Mouse (Mus musculus) midbrain, postnatal 0 days (tissue): ENCODE results near the gene Macrod1. TPM values are rescaled to one million over a fixed set of nuclear protein-coding genes. Genes with fewer than 3 reads are reported as not detected.

Source experiments
- ATAC-seq: fragments of 200-750 bp; cut with Nextera tagmentation; 2 replicates; pipeline ENCODE4 v1.8.0; 2017; ENCODE audit warnings: moderate number of reproducible peaks, mild to moderate bottlenecking, moderate TSS enrichment, moderate library complexity; ENCODE audit not compliant: low FRiP score
- DNase-seq: peaks from one replicate; pipeline ENCODE4 v3.0.0-alpha.2; 2015; ENCODE audit warnings: low spot score
- H3K27ac ChIP-seq: fragments of 300-500 bp; sonication (generic); 2 replicates; pipeline ENCODE4 v1.5.1; 2014; ENCODE audit warnings: low read depth, mild to moderate bottlenecking, low read length, mixed read lengths
- H3K27me3 ChIP-seq: fragments of 300-500 bp; sonication (generic); 2 replicates; pipeline ENCODE4 v1.6.1; 2014; ENCODE audit warnings: low read length, control low read depth, mixed read lengths; ENCODE audit not compliant: insufficient read depth
- H3K36me3 ChIP-seq: fragments of 300-500 bp; sonication (generic); 2 replicates; pipeline ENCODE4 v1.6.1; 2014; ENCODE audit warnings: low read length, control low read depth, mixed read lengths; ENCODE audit not compliant: insufficient read depth
- H3K4me1 ChIP-seq: fragments of 300-500 bp; sonication (generic); 2 replicates; pipeline ENCODE4 v1.6.1; 2014; ENCODE audit warnings: mild to moderate bottlenecking, control low read depth, antibody characterized with exemption, low read length, mixed read lengths; ENCODE audit not compliant: insufficient read depth
- H3K4me2 ChIP-seq: fragments of 300-500 bp; sonication (generic); 2 replicates; pipeline ENCODE4 v1.6.1; 2014; ENCODE audit warnings: low read depth, mild to moderate bottlenecking, low read length, mixed read lengths; ENCODE audit not compliant: poor library complexity, severe bottlenecking
- H3K4me3 ChIP-seq: fragments of 300-500 bp; sonication (generic); 2 replicates; pipeline ENCODE4 v1.5.1; 2014; ENCODE audit warnings: low read depth, mild to moderate bottlenecking, low read length, moderate library complexity
- H3K9ac ChIP-seq: fragments of 300-500 bp; sonication (generic); replicated peaks from 2 replicates; pipeline ENCODE4 v1.6.1; 2014; ENCODE audit warnings: mild to moderate bottlenecking, low read length, moderate library complexity, mixed read lengths; ENCODE audit not compliant: poor library complexity, severe bottlenecking
- H3K9me3 ChIP-seq: fragments of 300-500 bp; sonication (generic); 2 replicates; pipeline ENCODE4 v1.6.1; 2016; ENCODE audit warnings: low read length, control low read depth
- CTCF ChIP-seq: IDR thresholded peaks from 2 replicates; pipeline ENCODE4 v1.5.1; 2016; ENCODE audit warnings: antibody characterized with exemption, mild to moderate bottlenecking
- WGBS: fragments of 180-500 bp; shearing (Covaris S2); extraction: QIAGEN DNeasy Blood & Tissue Kit; methylation state at CpG from one replicate; pipeline ENCODE4 v1.1.7; 2014; 5-methylcytosine and 5-hydroxymethylcytosine counted together
- polyA plus RNA-seq: library from polyadenylated mRNA; unstranded; fragments of >200 nt; fragmentation: Nextera tagmentation; extraction: Ambion mirVana; gene quantifications from 2 replicates; pipeline ENCODE4 v1.2.1, GENCODE M21; 2015
- total RNA-seq: library from RNA; depleted of rRNA; stranded (reverse); fragments of >200 nt; gene quantifications from 2 replicates; pipeline ENCODE4 v1.2.3, GENCODE M21; 2014

Gene Macrod1
- total and polyA plus RNA-seq, 2 experiments from 2014 or later, result 1.4 to 6.2 TPM

DNA sequence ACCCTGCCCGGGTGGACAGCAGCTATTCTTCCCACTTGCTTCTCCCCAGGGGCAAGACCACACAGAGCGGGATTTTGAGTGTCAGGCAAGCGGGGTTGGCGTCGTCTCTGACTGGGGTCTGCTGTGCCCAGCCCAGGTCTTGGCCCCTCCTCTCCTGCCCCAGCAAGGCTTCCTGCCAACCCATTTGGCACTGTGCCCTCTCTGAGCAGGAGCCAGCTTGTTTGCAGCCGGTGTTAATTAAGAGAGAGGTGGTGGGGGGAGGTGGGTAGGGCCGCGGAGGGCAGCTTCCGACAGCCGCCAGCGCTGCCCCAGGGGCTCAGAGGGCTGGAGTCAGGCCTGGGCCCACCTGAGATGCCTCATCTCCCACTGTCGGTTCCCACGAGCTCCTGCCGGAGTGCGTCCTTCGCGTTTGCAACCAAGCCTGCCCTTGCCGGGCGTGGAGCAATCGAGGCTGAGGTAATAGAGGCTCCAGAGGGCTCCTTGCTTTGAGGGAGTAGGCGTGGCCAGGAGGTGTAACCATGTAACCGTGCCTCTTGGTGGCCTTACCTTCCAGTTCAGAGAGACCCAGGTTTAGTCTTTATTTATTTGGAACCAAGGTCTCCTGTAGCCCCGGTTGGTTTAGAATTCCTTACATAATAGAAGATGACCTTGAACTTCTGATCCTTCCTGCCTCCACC, 125.8 kb downstream of the Macrod1 start:
- Histone ChIP-seq H3K4me2 (peak overlapping the region; percentile 12; the same call in 1 of the 2 replicates), H3K36me3 (no peaks in the 10 kb centered on the region), H3K4me1 (peaks cover 7% of the 10 kb centered on the region; the same call in 1 of the 2 replicates), H3K9ac (no peak overlapping the region), H3K4me3 (no peak overlapping the region), H3K27me3 (0 out of 2 replicates have a peak, but pooled peaks cover 3% of the 10 kb centered on the region), H3K27ac (no peak overlapping the region), H3K9me3 (no peaks in the 10 kb centered on the region)
- WGBS, result 11% methylated on average over 23 of the region's 23 CpGs
- ATAC-seq, result peak; percentile 74
- peak; percentile 92 for DNase-seq
- no peak for TF ChIP-seq CTCF

DNA sequence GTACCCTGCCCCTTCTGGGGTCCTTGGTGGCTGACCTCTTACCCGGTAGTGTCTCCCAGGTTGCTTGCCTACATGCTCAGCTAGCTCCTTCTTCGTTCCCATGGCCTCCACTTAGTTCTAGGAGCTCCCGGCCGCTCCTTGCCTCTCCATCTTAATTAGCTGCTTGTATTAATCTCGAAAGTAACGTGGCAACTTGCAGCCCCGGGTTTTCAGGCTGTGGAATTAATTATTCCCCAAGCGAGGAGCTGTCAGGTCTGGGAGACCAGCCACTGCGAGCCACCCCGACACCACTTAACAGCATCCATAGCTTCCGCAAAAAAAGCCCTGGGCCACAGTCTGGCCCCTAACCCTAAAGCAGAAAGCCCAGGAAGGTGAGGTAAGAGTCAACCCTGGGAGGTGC, 126.8 kb downstream of the Macrod1 start:
- H3K9ac ChIP-seq, result no peak overlapping the region
- H3K4me2 ChIP-seq, result no peak overlapping the region
- no peak overlapping the region for H3K4me3 ChIP-seq
- peaks cover 7% of the 10 kb centered on the region; the same call in 1 of the 2 replicates for H3K4me1 ChIP-seq
- H3K27me3 ChIP-seq, result 0 out of 2 replicates have a peak, but pooled peaks cover 3% of the 10 kb centered on the region
- 30% methylated on average over 11 of the region's 11 CpGs for WGBS
- TF ChIP-seq CTCF, result no peak
- no peaks in the 10 kb centered on the region for H3K36me3 ChIP-seq
- no peak for ATAC-seq
- H3K9me3 ChIP-seq, result no peaks in the 10 kb centered on the region
- no peak for DNase-seq
- no peak overlapping the region for H3K27ac ChIP-seq

GRCm38 (mm10) chr19:7185059-7185458, 128.4 kb downstream of the Macrod1 start:
- 37% methylated on average over 4 of the region's 4 CpGs for WGBS
- Histone ChIP-seq H3K27ac (no peak overlapping the region), H3K9me3 (no peaks in the 10 kb centered on the region), H3K27me3 (0 out of 2 replicates have a peak, but pooled peaks cover 3% of the 10 kb centered on the region), H3K36me3 (no peaks in the 10 kb centered on the region), H3K4me2 (no peak overlapping the region), H3K9ac (no peak overlapping the region), H3K4me1 (peaks cover 7% of the 10 kb centered on the region; the same call in 1 of the 2 replicates), H3K4me3 (no peak overlapping the region)
- DNase-seq (no peak), ATAC-seq (no peak)
- TF ChIP-seq CTCF, result no peak

- Histone ChIP-seq H3K9ac (0 out of 2 replicates have a peak overlapping the region, but pooled peaks have one; percentile 42), H3K4me3 (no peak overlapping the region), H3K36me3 (no peaks in the 10 kb centered on the region), H3K27me3 (0 out of 2 replicates have a peak, but pooled peaks cover 3% of the 10 kb centered on the region), H3K4me1 (peaks cover 7% of the 10 kb centered on the region; the same call in 1 of the 2 replicates), H3K27ac (no peak overlapping the region), H3K9me3 (no peaks in the 10 kb centered on the region), H3K4me2 (no peak overlapping the region)
- TF ChIP-seq CTCF, result no peak
- 17% methylated on average over 18 of the region's 18 CpGs for WGBS
- ATAC-seq (no peak), DNase-seq (no peak)
Measured at GRCm38 (mm10) chr19:7185715-7186291, 129.2 kb downstream of the Macrod1 start.

DNA sequence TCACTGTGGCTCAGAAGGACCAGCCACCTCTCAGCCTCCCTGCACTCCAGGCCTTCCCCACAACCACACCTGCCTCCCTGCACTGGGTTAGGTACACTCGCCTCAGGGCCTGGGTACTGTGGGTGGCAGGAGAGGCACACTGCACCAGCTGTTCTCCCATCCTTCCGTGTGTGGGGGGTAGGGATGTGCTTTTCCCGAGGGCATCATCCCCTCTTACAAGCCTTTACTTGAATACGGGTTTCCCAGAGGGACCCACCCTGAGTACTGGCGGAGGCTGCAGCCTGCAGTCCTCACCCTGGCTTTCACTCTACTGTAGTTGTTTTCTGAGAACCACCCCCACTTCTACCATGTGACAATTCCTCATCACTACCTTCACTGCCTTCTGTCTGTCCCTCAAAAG, 130.5 kb downstream of the Macrod1 start:
- Histone ChIP-seq H3K4me1 (peaks cover 4% of the 10 kb centered on the region; the same call in 1 of the 2 replicates), H3K4me2 (no peak overlapping the region), H3K27ac (no peak overlapping the region), H3K27me3 (0 out of 2 replicates have a peak, but pooled peaks cover 3% of the 10 kb centered on the region), H3K9me3 (no peaks in the 10 kb centered on the region), H3K4me3 (no peak overlapping the region), H3K36me3 (no peaks in the 10 kb centered on the region), H3K9ac (no peak overlapping the region)
- ATAC-seq (no peak), DNase-seq (no peak)
- no peak for TF ChIP-seq CTCF
- 65% methylated on average over 5 of the region's 5 CpGs for WGBS

- DNase-seq (no peak), ATAC-seq (no peak)
- Histone ChIP-seq H3K9ac (no peak overlapping the region), H3K4me2 (no peak overlapping the region), H3K9me3 (no peaks in the 10 kb centered on the region), H3K27me3 (0 out of 2 replicates have a peak, but pooled peaks cover 3% of the 10 kb centered on the region), H3K27ac (no peak overlapping the region), H3K36me3 (no peaks in the 10 kb centered on the region), H3K4me1 (no peaks in the 10 kb centered on the region), H3K4me3 (no peak overlapping the region)
- WGBS, result 89% methylated on average over 4 of the region's 4 CpGs
- no peak for TF ChIP-seq CTCF
Measured at GRCm38 (mm10) chr19:7189026-7189425, 132.4 kb downstream of the Macrod1 start.
